Mouse (Mus musculus) ES-Bruce4 (cell line): ENCODE results near the gene Usp54. TPM values are rescaled to one million over a fixed set of nuclear protein-coding genes. Genes with fewer than 3 reads are reported as not detected.

ENCODE experiments used
- H3K27ac ChIP-seq: 2 replicates; pipeline ENCODE4 v1.5.1; 2012; ENCODE audit warnings: low read length, inconsistent platforms; ENCODE audit not compliant: insufficient read depth
- H3K27me3 ChIP-seq: 2 replicates; pipeline ENCODE4 v1.6.1; 2012; ENCODE audit warnings: mild to moderate bottlenecking, low read length, inconsistent platforms; ENCODE audit not compliant: control insufficient read depth, poor library complexity, insufficient read depth, severe bottlenecking
- H3K36me3 ChIP-seq: 2 replicates; pipeline ENCODE4 v1.6.1; 2012; ENCODE audit warnings: inconsistent platforms, mild to moderate bottlenecking, low read length, moderate library complexity; ENCODE audit not compliant: control insufficient read depth, poor library complexity, insufficient read depth, severe bottlenecking
- H3K4me1 ChIP-seq: one replicate; pipeline ENCODE4 v1.8.1; 2011; ENCODE audit warnings: low read length; ENCODE audit not compliant: control insufficient read depth, insufficient read depth
- H3K4me3 ChIP-seq: 2 replicates; pipeline ENCODE4 v1.5.1; 2011; ENCODE audit warnings: low read depth, mild to moderate bottlenecking, low read length
- H3K9ac ChIP-seq: 2 replicates; pipeline ENCODE4 v1.6.1; 2012; ENCODE audit warnings: low read depth, mild to moderate bottlenecking, inconsistent platforms; ENCODE audit not compliant: poor library complexity, severe bottlenecking
- H3K9me3 ChIP-seq: replicated peaks from 2 replicates; pipeline ENCODE4 v1.6.1; 2012; ENCODE audit warnings: mild to moderate bottlenecking, low read length, inconsistent platforms; ENCODE audit not compliant: control insufficient read depth, poor library complexity, insufficient read depth, severe bottlenecking
- CTCF ChIP-seq: IDR thresholded peaks from one replicate; pipeline ENCODE4 v1.8.1; 2011; ENCODE audit warnings: low read depth, low read length
- EP300 ChIP-seq: IDR thresholded peaks from 2 replicates; pipeline ENCODE4 v1.6.1; 2011; ENCODE audit warnings: low read depth, low read length; ENCODE audit not compliant: insufficient read depth
- POLR2A ChIP-seq: IDR thresholded peaks from one replicate; pipeline ENCODE4 v1.8.1; 2011; ENCODE audit warnings: low read length; ENCODE audit not compliant: insufficient read depth
- polyA plus RNA-seq: library from polyadenylated mRNA; stranded (reverse); fragments of >200 nt; gene quantifications from 2 replicates; pipeline ENCODE4 v1.2.4, GENCODE M21; 2011; ENCODE audit warnings: low read depth; ENCODE audit not compliant: missing spikeins, insufficient read depth, insufficient read length

The Usp54 gene
- polyA plus RNA-seq, 1 experiment = 22.3 TPM

- Histone ChIP-seq H3K27me3 (no peaks in the 10 kb centered on the region), H3K9ac (no peak overlapping the region), H3K9me3 (no peaks in the 10 kb centered on the region), H3K36me3 (no peaks in the 10 kb centered on the region), H3K4me3 (no peak overlapping the region), H3K27ac (no peak overlapping the region), H3K4me1 (no peaks in the 10 kb centered on the region)
- TF ChIP-seq POLR2A (no peak), EP300 (no peak), CTCF (no peak)
Observed at GRCm38 (mm10) chr14:20609519-20609918, 31.3 kb downstream of the Usp54 start.

- H3K9ac ChIP-seq = no peak overlapping the region
- H3K27ac ChIP-seq = no peak overlapping the region
- no peaks in the 10 kb centered on the region for H3K36me3 ChIP-seq
- H3K9me3 ChIP-seq = no peaks in the 10 kb centered on the region
- no peak overlapping the region for H3K4me3 ChIP-seq
- no peaks in the 10 kb centered on the region for H3K27me3 ChIP-seq
- no peak for TF ChIP-seq EP300
- no peak for TF ChIP-seq POLR2A
- no peak for TF ChIP-seq CTCF
- no peaks in the 10 kb centered on the region for H3K4me1 ChIP-seq
Observed at GRCm38 (mm10) chr14:20607396-20608126, 33.3 kb downstream of the Usp54 start.

GRCm38 (mm10) chr14:20601287-20601686 lies 39.6 kb downstream of the Usp54 start:
- Histone ChIP-seq H3K36me3 (no peaks in the 10 kb centered on the region), H3K4me1 (no peaks in the 10 kb centered on the region), H3K4me3 (no peak overlapping the region), H3K9me3 (no peaks in the 10 kb centered on the region), H3K9ac (no peak overlapping the region), H3K27me3 (no peaks in the 10 kb centered on the region), H3K27ac (no peak overlapping the region)
- TF ChIP-seq POLR2A (no peak), EP300 (no peak), CTCF (no peak)

GRCm38 (mm10) chr14:20600203-20600602 lies 40.7 kb downstream of the Usp54 start:
- Histone ChIP-seq H3K4me1 (no peaks in the 10 kb centered on the region), H3K36me3 (no peaks in the 10 kb centered on the region), H3K27ac (no peak overlapping the region), H3K4me3 (no peak overlapping the region), H3K27me3 (no peaks in the 10 kb centered on the region), H3K9ac (no peak overlapping the region), H3K9me3 (no peaks in the 10 kb centered on the region)
- TF ChIP-seq EP300 (no peak), POLR2A (no peak), CTCF (no peak)

- Histone ChIP-seq H3K4me3 (no peak overlapping the region), H3K4me1 (no peaks in the 10 kb centered on the region), H3K9me3 (no peaks in the 10 kb centered on the region), H3K36me3 (no peaks in the 10 kb centered on the region), H3K27me3 (no peaks in the 10 kb centered on the region), H3K9ac (no peak overlapping the region), H3K27ac (no peak overlapping the region)
- no peak for TF ChIP-seq POLR2A
- no peak for TF ChIP-seq EP300
- no peak for TF ChIP-seq CTCF
Observed at GRCm38 (mm10) chr14:20599542-20599941, 41.3 kb downstream of the Usp54 start.

- Histone ChIP-seq H3K9ac (no peak overlapping the region), H3K4me3 (no peak overlapping the region), H3K27ac (no peak overlapping the region), H3K9me3 (no peaks in the 10 kb centered on the region), H3K4me1 (no peaks in the 10 kb centered on the region), H3K36me3 (no peaks in the 10 kb centered on the region), H3K27me3 (no peaks in the 10 kb centered on the region)
- no peak for TF ChIP-seq POLR2A
- TF ChIP-seq CTCF = no peak
- no peak for TF ChIP-seq EP300
Observed at GRCm38 (mm10) chr14:20595781-20596180, 45.1 kb downstream of the Usp54 start.
